Mouse (Mus musculus) erythroblast, embryonic 14.5 days (primary cell): ENCODE measurements around the gene Mid1.
"Not testable (repeated sequence)": the region's sequence is repeated elsewhere in the genome, so short reads cannot be mapped to it uniquely, and the experiment has no call there.

ENCODE experiments used
- GATA1 ChIP-seq: IDR thresholded peaks from 2 replicates; pipeline ENCODE4 v1.6.1; 2012; ENCODE audit warnings: low read length, inconsistent platforms, mixed read lengths
- TAL1 ChIP-seq: IDR thresholded peaks from 3 replicates; pipeline ENCODE4 v1.6.1; 2012; ENCODE audit warnings: low read length, inconsistent platforms, mixed read lengths

GRCm38 (mm10) chrX:170013421-170013820 lies 328.4 kb downstream of the Mid1 start:
- not testable (repeated sequence) for TF ChIP-seq GATA1, TAL1
